Comparison of ENCODE assay signal across 9 mouse cellular contexts in the genomic region with DNA sequence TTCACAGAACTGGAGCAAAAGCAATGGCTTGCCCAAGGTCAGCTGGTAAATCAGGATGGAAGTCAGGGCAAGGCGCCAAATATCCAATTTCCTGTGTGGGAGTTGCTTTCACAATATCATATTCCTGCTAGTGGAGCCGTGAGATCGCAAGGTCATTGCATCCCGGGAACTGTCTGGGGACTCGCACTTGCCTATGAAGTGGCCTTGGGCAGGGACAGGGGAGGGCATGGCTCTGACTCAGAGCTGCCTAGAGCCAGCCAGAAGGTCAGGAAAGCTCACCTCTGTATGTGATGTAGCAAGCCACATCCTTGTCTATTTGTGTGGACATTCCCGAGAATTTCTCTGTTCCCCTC. TPM values are rescaled to one million over a fixed set of nuclear protein-coding genes. Genes with fewer than 3 reads are reported as not detected.
DNase-seq lines count a peak whose midpoint lies in the region; ATAC-seq lines count a peak whose summit lies in the region.
"Had no signal": no experiment of that assay in that cellular context is flagged by ENCODE, and none has a peak within 500 bp of the region (broad histone marks: within the 10 kb centered on the region; RNA-seq: fewer than 3 reads in every experiment).

No protein-coding gene starts in this region.

- WGBS in limb, embryonic 11.5 days = 54% methylated on average over 6 of the region's 6 CpGs

- no peak overlapping the region for H3K4me3 ChIP-seq in limb, embryonic 11.5 days (ENCODE audit: low read depth, low read length)
- H3K4me3 ChIP-seq: limb, embryonic 12.5 days had no signal

- H3K9me3 ChIP-seq in limb, embryonic 11.5 days (ENCODE audit: control insufficient read depth, low read length) = no peaks in the 10 kb centered on the region
- H3K9me3 ChIP-seq: limb, embryonic 12.5 days had no signal

- no peak overlapping the region for H3K27ac ChIP-seq in limb, embryonic 11.5 days (replicated peaks; ENCODE audit: low read depth, low read length)
- H3K27ac ChIP-seq: limb, embryonic 12.5 days had no signal

- H3K9ac ChIP-seq in limb, embryonic 11.5 days (ENCODE audit: low read length) = no peak overlapping the region
- H3K9ac ChIP-seq: limb, embryonic 12.5 days had no signal

- ATAC-seq in limb, embryonic 11.5 days (ENCODE audit: insufficient number of reproducible peaks, low FRiP score, low TSS enrichment, low read depth) = no peak

- DNase-seq in Muller cell, postnatal 12 days (ENCODE audit: inconsistent ontology term) = peak; percentile 70
- peak; percentile 92 for DNase-seq in adrenal gland, adult 8-10 months
- DNase-seq in heart, adult 9 months (ENCODE audit: low spot score in 2 of 2) = peak; percentile 29 to 51
- DNase-seq in limb, embryonic 11.5 days (ENCODE audit: low spot score) = peak; percentile 41
- peak; percentile 76 for DNase-seq in ovary, postnatal 36 days (ENCODE audit: low spot score)
- no peak for DNase-seq in thymus, postnatal 14 days
- DNase-seq in yolk sac, embryonic 10.5 days (ENCODE audit: low spot score) = no peak
- DNase-seq in retina, embryonic 14.5 days (ENCODE audit: low spot score) = no peak

- no peaks in the 10 kb centered on the region for H3K27me3 ChIP-seq in limb, embryonic 11.5 days (ENCODE audit: control insufficient read depth, insufficient read depth, low read length)
- H3K27me3 ChIP-seq: limb, embryonic 12.5 days had no signal

- peaks cover 5% of the 10 kb centered on the region; the same call in 1 of the 2 replicates for H3K4me1 ChIP-seq in limb, embryonic 11.5 days (ENCODE audit: control insufficient read depth, insufficient read depth, low read length)

- no peaks in the 10 kb centered on the region for H3K36me3 ChIP-seq in limb, embryonic 11.5 days (ENCODE audit: control insufficient read depth, insufficient read depth, low read length)
- H3K36me3 ChIP-seq: limb, embryonic 12.5 days had no signal

- no peak overlapping the region for H3K4me2 ChIP-seq in limb, embryonic 11.5 days (ENCODE audit: low read depth, severe bottlenecking)
- H3K4me2 ChIP-seq: limb, embryonic 12.5 days had no signal

RNA-seq across cellular contexts. Expression of a gene that starts 49.2 kb away (rescaled TPM):
- total RNA-seq in adrenal gland, adult 8-10 months (2022) = not detected
- polyA plus RNA-seq in limb, embryonic 11.5 days (2014; fragmentation: Nextera tagmentation; extraction: Ambion mirVana) = not detected in 2 replicates
- polyA plus RNA-seq: limb, embryonic 12.5 days had no signal

Comparison
In these comparisons a context has a peak if more than half of its experiments do, and no peak if none do; other contexts are left out.
1. DNase-seq: peak in Muller cell, postnatal 12 days (single experiment), adrenal gland, adult 8-10 months (single experiment), heart, adult 9 months (2 of 2), limb, embryonic 11.5 days (single experiment) and ovary, postnatal 36 days (single experiment); none in thymus, postnatal 14 days (single experiment), yolk sac, embryonic 10.5 days (single experiment) and retina, embryonic 14.5 days (single experiment).